Mouse (Mus musculus): ENCODE data around the gene Tmem26. TPM values are rescaled to one million over a fixed set of nuclear protein-coding genes. Genes with fewer than 3 reads are reported as not detected.

Tmem26 gene
- polyA plus RNA-seq, 1 experiment from 2014 or later = 3.0 TPM

DNA sequence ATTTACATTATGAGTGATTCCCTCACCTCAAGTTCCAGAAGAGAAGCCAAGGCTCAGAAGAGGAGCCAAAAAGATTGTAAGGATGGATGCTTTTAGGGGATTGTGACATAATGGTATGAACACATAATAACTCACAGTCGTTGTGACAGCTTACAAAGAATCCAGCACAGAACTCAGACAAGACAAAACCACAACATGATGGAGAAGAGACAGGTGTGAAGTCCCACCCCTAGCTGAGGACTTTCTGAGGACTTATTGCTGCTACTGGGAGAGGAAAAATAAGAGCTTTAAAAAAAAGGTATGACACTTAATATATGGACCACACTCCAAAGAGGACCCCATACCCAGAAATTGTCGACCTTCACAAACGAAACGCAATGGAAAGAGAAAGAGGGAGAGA is 101.1 kb downstream of the Tmem26 start:
- Histone ChIP-seq H3K27me3 (no peaks in the 10 kb centered on the region), H3K4me3 (replicated peaks) (no peak overlapping the region), H3K4me2 (replicated peaks) (no peak overlapping the region), H3K27ac (no peak overlapping the region), H3K4me1 (replicated peaks) (no peaks in the 10 kb centered on the region), H3K9me3 (no peaks in the 10 kb centered on the region), H3K36me3 (no peaks in the 10 kb centered on the region), H3K9ac (replicated peaks) (no peak overlapping the region)
- WGBS = 92% methylated on average over 4 of the region's 4 CpGs
- no peak for ATAC-seq

Other genes starting within 250 kb of the Tmem26 start
- 0.40 and 0.51 TPM in 2 replicates for gene Cabcoco1, start 181.8 kb upstream of the Tmem26 start, polyA plus RNA-seq (2015; fragmentation: Nextera tagmentation; extraction: Ambion mirVana)